Mouse (Mus musculus): ENCODE measurements around the gene Mboat1. TPM values are rescaled to one million over a fixed set of nuclear protein-coding genes. Genes with fewer than 3 reads are reported as not detected.
A peak's percentile ranks its signal among the peaks of the same experiment; 100 is the strongest.

Mboat1 gene
- total RNA-seq (2014; rRNA removed) (2.4 and 3.8 TPM in 2 replicates), polyA plus RNA-seq (2015; fragmentation: Nextera tagmentation; extraction: Ambion mirVana) (3.4 and 3.5 TPM in 2 replicates)

DNA sequence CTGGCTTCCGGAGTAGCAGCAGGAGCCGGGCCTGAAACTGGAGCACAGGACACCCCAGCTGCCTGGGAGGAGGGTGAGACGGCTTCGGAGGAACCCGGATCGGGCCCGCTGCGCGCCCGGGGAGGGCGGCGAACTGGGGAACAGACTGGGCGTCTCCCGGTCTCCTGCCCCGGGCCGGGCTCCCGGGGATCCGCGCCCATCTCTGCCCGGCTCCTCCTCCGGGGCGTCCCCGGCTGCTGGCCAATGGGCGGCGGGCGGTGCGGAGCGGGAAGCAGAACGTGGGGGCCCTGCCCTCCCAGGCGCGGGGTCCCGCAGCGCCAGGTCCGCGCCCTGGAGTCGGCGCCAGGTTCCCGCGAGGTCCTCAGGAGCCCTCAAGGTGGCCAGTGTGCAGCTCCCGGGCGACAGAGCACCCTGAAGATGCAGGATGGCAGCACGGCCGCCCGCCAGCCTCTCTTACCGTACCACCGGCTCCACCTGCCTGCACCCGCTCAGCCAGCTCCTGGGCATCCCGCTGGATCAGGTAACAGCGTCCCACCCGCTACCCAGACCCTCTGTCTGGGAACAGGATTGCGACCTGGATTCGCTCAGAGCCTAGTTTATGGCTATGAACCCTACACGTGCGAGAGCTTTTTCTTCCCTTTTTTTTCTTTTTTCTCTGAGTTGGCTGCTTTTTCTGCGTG is at the start of gene Mboat1:
Gene Mboat1, plus strand, starts transcription at position 247 of the 680 bp plus-strand sequence.
- Histone ChIP-seq H3K27ac (ENCODE audit: low read depth, low read length) (no peak within 1 kb of the TSS), H3K9ac (peak within 1 kb of the TSS; percentile 70), H3K36me3 (ENCODE audit: insufficient read depth) (no peaks in the 10 kb centered on the region), H3K4me3 (ENCODE audit: low read depth, low read length) (peak within 1 kb of the TSS; percentile 66), H3K27me3 (ENCODE audit: insufficient read depth, low read length) (no peaks in the 10 kb centered on the region), H3K9me3 (ENCODE audit: low read length) (no peaks in the 10 kb centered on the region), H3K4me2 (ENCODE audit: low read depth) (peak within 1 kb of the TSS; percentile 83), H3K4me1 (ENCODE audit: insufficient read depth) (no peaks in the 10 kb centered on the region)
- DNase-seq = peak; percentile 65
- TF ChIP-seq CTCF (IDR thresholded peaks at IDR 0.05; ENCODE audit: low read depth) = no peak
- under 1% methylated on average over 51 of the region's 55 CpGs for WGBS
- ATAC-seq = peak; percentile 93

DNA sequence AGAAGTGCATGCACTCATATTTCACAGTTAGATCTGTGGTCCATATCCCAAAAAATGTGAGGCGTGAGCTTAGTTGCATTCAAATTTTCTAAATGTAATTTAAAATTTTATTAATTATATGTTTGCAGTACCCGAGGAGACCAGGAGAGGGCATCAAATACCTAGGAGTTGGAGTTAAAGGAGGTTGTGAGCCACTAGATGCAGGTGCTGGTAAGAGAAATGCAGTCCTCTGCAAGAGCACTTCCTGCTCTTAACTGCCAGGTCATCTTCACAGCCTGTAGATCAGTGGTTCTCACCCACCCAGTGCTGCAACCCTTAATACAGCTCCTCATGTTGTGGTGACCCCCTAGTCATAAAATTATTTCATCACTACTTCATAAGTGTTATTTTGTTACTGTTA is 43.2 kb upstream of the Mboat1 start:
- 36% methylated on average over 2 of the region's 2 CpGs for WGBS
- H3K27me3 ChIP-seq (ENCODE audit: insufficient read depth, low read length) = no peaks in the 10 kb centered on the region
- no peak overlapping the region for H3K27ac ChIP-seq (ENCODE audit: low read depth, low read length)
- peak; percentile 48 for TF ChIP-seq CTCF (IDR thresholded peaks at IDR 0.05; ENCODE audit: low read depth)
- DNase-seq = no peak
- H3K9me3 ChIP-seq (ENCODE audit: low read length) = no peaks in the 10 kb centered on the region
- ATAC-seq = no peak
- H3K4me1 ChIP-seq (ENCODE audit: insufficient read depth) = no peaks in the 10 kb centered on the region
- no peak overlapping the region for H3K4me2 ChIP-seq (ENCODE audit: low read depth)
- no peaks in the 10 kb centered on the region for H3K36me3 ChIP-seq (ENCODE audit: insufficient read depth)
- H3K9ac ChIP-seq = no peak overlapping the region
- H3K4me3 ChIP-seq (ENCODE audit: low read depth, low read length) = no peak overlapping the region

GRCm38 (mm10) chr13:30095851-30096250 is 40.4 kb upstream of the Mboat1 start:
- Histone ChIP-seq H3K27ac (ENCODE audit: low read depth, low read length) (no peak overlapping the region), H3K4me1 (ENCODE audit: insufficient read depth) (no peaks in the 10 kb centered on the region), H3K27me3 (ENCODE audit: insufficient read depth, low read length) (no peaks in the 10 kb centered on the region), H3K4me2 (ENCODE audit: low read depth) (no peak overlapping the region), H3K4me3 (ENCODE audit: low read depth, low read length) (no peak overlapping the region), H3K9me3 (ENCODE audit: low read length) (no peaks in the 10 kb centered on the region), H3K9ac (no peak overlapping the region), H3K36me3 (ENCODE audit: insufficient read depth) (no peaks in the 10 kb centered on the region)
- WGBS = 42% methylated on average over 4 of the region's 4 CpGs
- TF ChIP-seq CTCF (IDR thresholded peaks at IDR 0.05; ENCODE audit: low read depth) = no peak
- ATAC-seq = no peak
- DNase-seq = no peak

DNA sequence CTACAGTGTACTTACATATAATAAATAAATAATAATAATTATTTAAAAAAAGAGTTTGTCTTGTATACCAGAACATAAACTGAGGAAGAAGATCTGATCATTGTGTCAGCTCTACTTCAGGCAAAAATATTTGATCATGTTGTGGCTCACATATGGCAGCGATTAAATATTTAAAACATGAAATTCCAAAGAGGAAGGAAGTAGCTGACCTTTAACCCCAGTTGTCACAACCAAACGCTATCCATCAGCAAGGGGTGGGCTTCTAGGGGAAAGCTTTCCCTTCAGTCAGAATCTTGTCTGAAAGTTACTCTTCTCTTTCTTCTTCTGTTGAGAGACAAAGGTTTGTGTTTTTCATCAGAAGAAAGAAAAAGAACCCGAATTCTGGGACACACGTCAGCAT is 39.8 kb upstream of the Mboat1 start:
- 76% methylated on average over 4 of the region's 4 CpGs for WGBS

GRCm38 (mm10) chr13:30109001-30109600 is 27.2 kb upstream of the Mboat1 start:
- Histone ChIP-seq H3K9ac (no peak overlapping the region), H3K4me2 (ENCODE audit: low read depth) (no peak overlapping the region), H3K27me3 (ENCODE audit: insufficient read depth, low read length) (no peaks in the 10 kb centered on the region), H3K9me3 (ENCODE audit: low read length) (no peaks in the 10 kb centered on the region), H3K4me3 (ENCODE audit: low read depth, low read length) (no peak overlapping the region), H3K36me3 (ENCODE audit: insufficient read depth) (no peaks in the 10 kb centered on the region), H3K27ac (ENCODE audit: low read depth, low read length) (no peak overlapping the region), H3K4me1 (ENCODE audit: insufficient read depth) (no peaks in the 10 kb centered on the region)
- ATAC-seq (no peak), DNase-seq (no peak)
- WGBS = 81% methylated on average over 4 of the region's 4 CpGs
- TF ChIP-seq CTCF (IDR thresholded peaks at IDR 0.05; ENCODE audit: low read depth) = no peak

More for the DNA sequence above, 39.8 kb upstream of the Mboat1 start:
- Histone ChIP-seq H3K4me3 (ENCODE audit: low read depth, low read length) (no peak overlapping the region), H3K9me3 (ENCODE audit: low read length) (no peaks in the 10 kb centered on the region), H3K27ac (ENCODE audit: low read depth, low read length) (no peak overlapping the region), H3K9ac (no peak overlapping the region), H3K36me3 (ENCODE audit: insufficient read depth) (no peaks in the 10 kb centered on the region), H3K27me3 (ENCODE audit: insufficient read depth, low read length) (no peaks in the 10 kb centered on the region), H3K4me2 (ENCODE audit: low read depth) (no peak overlapping the region), H3K4me1 (ENCODE audit: insufficient read depth) (no peaks in the 10 kb centered on the region)
- ATAC-seq = no peak
- DNase-seq = no peak
- TF ChIP-seq CTCF (IDR thresholded peaks at IDR 0.05; ENCODE audit: low read depth) = no peak

- Histone ChIP-seq H3K27me3 (ENCODE audit: insufficient read depth, low read length) (no peaks in the 10 kb centered on the region), H3K9ac (no peak overlapping the region), H3K9me3 (ENCODE audit: low read length) (no peaks in the 10 kb centered on the region), H3K27ac (ENCODE audit: low read depth, low read length) (no peak overlapping the region), H3K36me3 (ENCODE audit: insufficient read depth) (no peaks in the 10 kb centered on the region), H3K4me3 (ENCODE audit: low read depth, low read length) (no peak overlapping the region), H3K4me1 (ENCODE audit: insufficient read depth) (no peaks in the 10 kb centered on the region), H3K4me2 (ENCODE audit: low read depth) (no peak overlapping the region)
- WGBS = 85% methylated on average over 5 of the region's 5 CpGs
- TF ChIP-seq CTCF (IDR thresholded peaks at IDR 0.05; ENCODE audit: low read depth) = no peak
- ATAC-seq = no peak
- DNase-seq = no peak
Observed at GRCm38 (mm10) chr13:30115792-30116191, 20.5 kb upstream of the Mboat1 start.

GRCm38 (mm10) chr13:30136923-30137629 is 787 bp downstream of the Mboat1 start:
- ATAC-seq (no peak), DNase-seq (no peak)
- Histone ChIP-seq H3K9ac (peak overlapping the region; percentile 70), H3K4me3 (ENCODE audit: low read depth, low read length) (peak overlapping the region; percentile 66), H3K27ac (ENCODE audit: low read depth, low read length) (no peak overlapping the region), H3K9me3 (ENCODE audit: low read length) (no peaks in the 10 kb centered on the region), H3K36me3 (ENCODE audit: insufficient read depth) (no peaks in the 10 kb centered on the region), H3K27me3 (ENCODE audit: insufficient read depth, low read length) (no peaks in the 10 kb centered on the region), H3K4me1 (ENCODE audit: insufficient read depth) (no peaks in the 10 kb centered on the region), H3K4me2 (ENCODE audit: low read depth) (peak overlapping the region; percentile 83)
- TF ChIP-seq CTCF (IDR thresholded peaks at IDR 0.05; ENCODE audit: low read depth) = no peak
- WGBS = 30% methylated on average over 13 of the region's 13 CpGs
